11 mouse cellular contexts compared by ENCODE assay signal in the genomic region with DNA sequence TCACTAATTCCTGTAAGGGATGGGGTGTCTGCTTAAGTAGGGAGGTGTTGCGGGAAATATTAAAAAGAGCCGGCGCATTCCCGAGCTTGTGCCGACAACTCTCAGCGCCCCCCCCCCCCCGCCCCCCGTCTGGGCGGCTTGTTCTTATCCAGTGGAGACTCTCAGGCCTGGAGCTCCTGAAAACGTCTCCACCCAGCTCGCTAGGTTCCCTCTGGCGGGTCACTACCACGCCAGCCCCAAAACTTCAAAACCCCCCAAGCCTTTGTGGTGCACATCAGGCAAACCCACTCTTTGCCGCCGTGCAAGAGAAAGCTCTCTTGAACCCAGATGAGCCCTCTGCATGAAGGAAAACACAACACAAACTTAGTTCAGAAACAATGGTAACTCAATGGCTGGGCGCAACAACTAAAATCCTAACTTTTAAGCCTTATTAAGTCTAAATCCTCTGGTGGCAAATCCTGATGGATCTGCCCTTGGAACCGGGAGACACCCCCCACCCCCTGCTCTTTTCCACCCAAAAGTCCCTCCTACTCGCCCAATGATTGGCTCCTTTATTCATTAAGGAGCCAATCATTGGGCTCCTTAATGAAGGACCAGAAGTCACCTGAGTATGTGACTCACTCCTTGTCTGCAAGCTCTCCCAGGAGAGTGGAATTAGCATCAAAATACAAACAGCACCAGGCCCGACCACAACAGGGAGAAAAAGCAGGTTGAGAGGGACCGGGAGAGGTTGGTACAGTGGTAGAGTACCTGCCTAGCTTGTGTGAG. TPM values are rescaled to one million over a fixed set of nuclear protein-coding genes. Genes with fewer than 3 reads are reported as not detected.
A peak's percentile ranks its signal among the peaks of the same experiment; 100 is the strongest.
DNase-seq lines count a peak whose midpoint lies in the region; ATAC-seq lines count a peak whose summit lies in the region.
"Had no signal": no experiment of that assay in that cellular context is flagged by ENCODE, and none has a peak within 500 bp of the region (broad histone marks: within the 10 kb centered on the region; RNA-seq: fewer than 3 reads in every experiment).

No protein-coding gene starts in this region.

- peak overlapping the region; percentile 30 to 73; a peak in 3 of 4 replicates for H3K27ac ChIP-seq in heart, embryonic 14.5 days (replicated peaks in 1 of 2; ENCODE audit: control insufficient read depth in 1 of 2, insufficient read depth in 1 of 2, low read depth in 2 of 2, low read length in 2 of 2)
- H3K27ac ChIP-seq in midbrain, embryonic 11.5 days (ENCODE audit: low read depth, low read length), result no peak overlapping the region

- peak overlapping the region; percentile 69 for H3K9ac ChIP-seq in heart, embryonic 14.5 days (ENCODE audit: low read length)
- peak overlapping the region; percentile 38; the same call in 1 of the 2 replicates for H3K9ac ChIP-seq in midbrain, embryonic 11.5 days (ENCODE audit: low read length)

- H3K4me3 ChIP-seq in heart, embryonic 14.5 days (ENCODE audit: control insufficient read depth in 1 of 2, insufficient read depth in 1 of 2, low read depth in 1 of 2, low read length in 2 of 2), result peak overlapping the region; percentile 39 to 41
- 0 out of 2 replicates have a peak overlapping the region, but pooled peaks have one; percentile 7 for H3K4me3 ChIP-seq in midbrain, embryonic 11.5 days (ENCODE audit: low read depth, low read length)
- H3K4me3 ChIP-seq: megakaryocyte, embryonic 14.5 days had no signal

- peak overlapping the region; percentile 75 for H3K4me2 ChIP-seq in heart, embryonic 14.5 days (ENCODE audit: low read length)
- peak overlapping the region; percentile 37 for H3K4me2 ChIP-seq in midbrain, embryonic 11.5 days

- H3K9me3 ChIP-seq in heart, embryonic 14.5 days (ENCODE audit: control insufficient read depth, low read length), result no peaks in the 10 kb centered on the region
- H3K9me3 ChIP-seq in midbrain, embryonic 11.5 days (ENCODE audit: control insufficient read depth, low read length), result no peaks in the 10 kb centered on the region
- H3K9me3 ChIP-seq: megakaryocyte, embryonic 14.5 days had no signal

- no peaks in the 10 kb centered on the region for H3K27me3 ChIP-seq in heart, embryonic 14.5 days (ENCODE audit: control insufficient read depth, insufficient read depth, low read length)
- H3K27me3 ChIP-seq in midbrain, embryonic 11.5 days (ENCODE audit: control insufficient read depth, insufficient read depth, low read length), result no peaks in the 10 kb centered on the region

- DNase-seq in heart, adult 11 months, result no peak
- DNase-seq in WW6 (ENCODE audit: low read depth, low spot score), result peak; percentile 77
- DNase-seq in forelimb bud, embryonic 11.5 days (ENCODE audit: low read depth, low spot score), result peak; percentile 75
- DNase-seq in midbrain, embryonic 11.5 days (ENCODE audit: low spot score, missing footprints), result no peak
- DNase-seq in left cerebral cortex, adult 18-20 months (ENCODE audit: low spot score in 2 of 2), result no peak
- DNase-seq in cerebellum, postnatal 14 days, result no peak
- DNase-seq in layer of hippocampus, adult 9-11 months, result no peak
- DNase-seq: B cell, adult 2 months; gastrocnemius, postnatal 25 days had no signal

- peaks cover 39 to 42% of the 10 kb centered on the region in 2 experiments for H3K4me1 ChIP-seq in heart, embryonic 14.5 days (ENCODE audit: control insufficient read depth in 2 of 2, insufficient read depth in 2 of 2, low read length in 2 of 2)
- H3K4me1 ChIP-seq in midbrain, embryonic 11.5 days (ENCODE audit: control insufficient read depth, insufficient read depth, low read length), result peaks cover 14% of the 10 kb centered on the region

- ATAC-seq in heart, embryonic 14.5 days (ENCODE audit: insufficient number of reproducible peaks, insufficient read depth, low FRiP score, low read depth), result no peak
- no peak for ATAC-seq in midbrain, embryonic 11.5 days (ENCODE audit: low FRiP score)

- no peaks in the 10 kb centered on the region for H3K36me3 ChIP-seq in heart, embryonic 14.5 days (ENCODE audit: control insufficient read depth, insufficient read depth, low read length)
- peaks cover 4% of the 10 kb centered on the region for H3K36me3 ChIP-seq in midbrain, embryonic 11.5 days (ENCODE audit: control insufficient read depth, insufficient read depth, low read length)

- WGBS in heart, embryonic 14.5 days, result 4% methylated on average over 20 of the region's 20 CpGs
- WGBS in midbrain, embryonic 11.5 days, result 4% methylated on average over 19 of the region's 20 CpGs

RNA-seq across cellular contexts. Expression of gene Mgat5b, which starts 21.6 kb away (rescaled TPM):
- polyA plus RNA-seq in heart, embryonic 14.5 days (2014; fragmentation: Nextera tagmentation; extraction: Ambion mirVana), result 0.35 and 0.50 TPM in 2 replicates
- 5.1 and 6.5 TPM in 2 replicates for polyA plus RNA-seq in midbrain, embryonic 11.5 days (2014; fragmentation: Nextera tagmentation; extraction: Ambion mirVana)
- total RNA-seq in left cerebral cortex, adult 18-20 months (2021), result 10 to 100 TPM; 82.9 to 85.7 TPM

Comparison
In these comparisons a context has a peak if more than half of its experiments do, and no peak if none do; other contexts are left out.
1. DNase-seq: peak in WW6 (single experiment) and forelimb bud, embryonic 11.5 days (single experiment); none in heart, adult 11 months (single experiment), midbrain, embryonic 11.5 days (single experiment), left cerebral cortex, adult 18-20 months (0 of 2), cerebellum, postnatal 14 days (0 of 2) and layer of hippocampus, adult 9-11 months (single experiment).